Mouse (Mus musculus) olfactory bulb, adult 2 months (tissue): ENCODE measurements around the gene H2al1j.

Source experiments
- CTCF ChIP-seq: fragments of 200-500 bp; IDR thresholded peaks from 2 replicates; pipeline ENCODE4 v1.5.1; 2012; ENCODE audit warnings: low read depth, mild to moderate bottlenecking, low read length, moderate library complexity; ENCODE audit not compliant: insufficient read depth
- POLR2A ChIP-seq: fragments of 200-500 bp; IDR thresholded peaks from 2 replicates; pipeline ENCODE4 v1.6.1; 2012; ENCODE audit warnings: mild to moderate bottlenecking, low read depth, low read length, moderate library complexity; ENCODE audit not compliant: insufficient read depth

DNA sequence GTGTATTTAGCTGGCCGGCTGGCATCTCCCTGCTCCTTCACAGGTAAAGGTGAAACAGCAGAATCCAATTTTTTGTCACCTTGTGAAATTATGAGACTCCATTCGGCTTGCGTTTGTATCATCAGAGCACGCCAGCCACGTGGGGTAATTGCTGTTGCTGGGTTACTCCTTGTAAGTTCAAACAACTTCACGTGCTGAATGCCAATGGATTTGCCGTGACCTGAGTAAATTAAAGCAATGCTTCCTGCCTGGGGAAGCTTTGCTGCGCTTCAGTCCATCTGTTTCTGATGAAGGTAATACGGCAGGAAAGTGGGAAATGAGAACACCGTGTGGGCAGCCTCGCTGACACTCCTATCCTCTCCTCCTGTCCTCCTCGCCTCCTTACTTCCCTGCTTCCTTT is 37.5 kb downstream of the H2al1j start:
- TF ChIP-seq CTCF: no peak
- TF ChIP-seq POLR2A: no peak
